Mouse (Mus musculus): ENCODE data around the gene Ano6.

DNA sequence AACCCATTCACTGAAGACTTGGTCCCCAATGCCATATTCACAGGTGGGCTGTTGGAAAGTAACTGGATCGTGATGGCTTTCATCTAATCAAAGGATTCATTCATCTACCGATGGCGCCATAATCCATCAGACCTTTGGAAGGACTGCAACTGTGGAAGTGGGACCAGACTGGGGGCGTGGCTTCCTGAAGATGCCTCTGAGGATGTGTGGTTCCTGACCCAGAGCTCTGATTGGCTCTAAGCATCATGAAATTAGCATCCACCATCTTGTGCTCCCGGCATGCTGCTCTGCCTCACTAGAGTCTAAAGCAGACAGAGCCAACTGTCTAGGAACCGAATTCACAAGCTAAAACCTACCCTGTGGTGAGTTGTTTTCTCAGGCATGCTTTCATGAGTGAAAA, 24.7 kb upstream of the Ano6 start:
- TF ChIP-seq POLR2A (IDR thresholded peaks at IDR 0.05; ENCODE audit: borderline replicate concordance, extremely low read depth, low read depth, low read length) (no peak), CTCF (IDR thresholded peaks at IDR 0.05; ENCODE audit: insufficient read depth, low read length) (no peak)
